Mouse (Mus musculus): ENCODE results near the gene Hoxa6.

The Hoxa6 gene

DNA sequence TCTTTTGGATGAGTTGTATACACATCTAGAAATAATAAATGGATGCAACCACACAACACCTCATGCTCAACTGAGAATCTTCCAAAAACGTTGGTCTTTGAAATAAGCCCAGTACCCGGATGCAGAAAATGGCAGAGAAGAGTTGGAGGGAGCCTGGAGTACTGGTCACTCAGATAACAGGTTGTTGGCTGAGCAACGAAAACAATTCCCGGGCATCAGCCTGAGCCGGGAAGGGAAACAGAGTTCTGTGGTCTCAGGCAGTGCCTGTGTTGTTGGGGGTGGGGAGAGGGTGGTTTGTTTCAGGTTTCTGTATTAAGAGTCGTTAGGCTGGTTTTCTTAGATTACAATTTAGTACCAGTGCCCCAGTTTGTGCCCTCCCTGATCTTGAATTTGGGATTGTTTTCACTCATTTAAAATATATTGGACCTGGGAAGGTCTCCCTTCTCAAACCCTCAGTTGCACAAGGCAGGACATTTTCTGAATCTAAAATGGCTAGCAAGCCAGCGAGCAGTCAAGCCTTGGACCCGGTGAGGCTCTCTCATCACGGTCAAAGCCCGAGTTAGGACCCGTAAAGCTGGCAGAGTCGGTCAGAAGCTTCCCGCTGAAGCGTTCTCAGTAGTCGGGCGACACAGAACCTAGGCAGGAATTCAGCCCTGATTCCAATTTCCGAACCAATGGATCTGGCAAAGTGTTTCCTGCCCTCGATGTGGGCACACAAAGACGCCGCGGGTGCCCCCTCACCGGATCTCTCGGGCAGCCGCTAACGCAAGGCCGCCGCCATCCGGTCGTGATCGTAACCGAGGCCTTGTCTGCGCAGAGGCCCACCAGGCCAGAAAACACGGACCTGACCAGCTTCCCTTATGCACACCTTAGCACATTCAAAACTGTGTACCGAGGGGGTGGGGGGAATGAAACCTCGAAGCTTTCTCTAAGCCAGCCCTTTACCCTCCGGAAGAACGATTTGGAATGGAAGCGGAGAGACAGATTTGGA is 20.2 kb upstream of the Hoxa6 start:
- no peak for DNase-seq (ENCODE audit: low spot score in 2 of 2)

DNA sequence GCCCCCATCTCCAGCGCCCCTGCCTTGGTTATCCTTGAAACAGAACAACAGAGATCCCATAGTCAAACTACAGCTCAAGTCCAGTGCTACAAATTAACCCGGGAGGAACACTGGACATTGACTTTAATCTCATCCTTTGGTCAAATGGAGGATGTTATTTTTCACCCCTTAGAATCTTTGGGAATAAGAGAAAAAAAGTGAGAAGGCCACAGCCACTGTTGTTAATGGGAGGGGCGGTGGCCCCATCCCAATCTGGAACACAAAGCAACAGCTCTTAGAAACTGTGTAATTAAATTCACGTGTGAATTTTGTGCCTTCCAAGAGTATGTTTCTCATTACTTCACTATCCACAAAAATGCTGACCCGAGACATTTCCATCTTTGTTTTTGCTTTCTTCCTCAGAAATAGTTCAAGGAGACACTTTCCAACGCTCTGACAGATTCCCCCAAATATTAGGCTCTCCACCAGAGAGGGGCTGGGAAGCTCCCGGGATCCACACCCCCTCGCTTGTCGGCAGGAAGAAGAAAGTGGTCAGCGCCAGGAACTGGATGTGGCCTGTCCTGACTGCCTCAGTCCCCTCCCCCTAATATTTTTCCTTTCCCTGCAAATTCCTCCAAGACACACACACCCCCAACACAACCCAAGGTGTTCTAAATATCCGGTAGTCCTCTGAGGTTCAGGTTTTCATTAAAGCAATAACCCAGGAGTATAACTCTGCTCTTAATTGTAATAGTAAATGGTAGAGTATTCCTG is 19.1 kb upstream of the Hoxa6 start:
- DNase-seq (ENCODE audit: low spot score in 2 of 2), result no peak

DNA sequence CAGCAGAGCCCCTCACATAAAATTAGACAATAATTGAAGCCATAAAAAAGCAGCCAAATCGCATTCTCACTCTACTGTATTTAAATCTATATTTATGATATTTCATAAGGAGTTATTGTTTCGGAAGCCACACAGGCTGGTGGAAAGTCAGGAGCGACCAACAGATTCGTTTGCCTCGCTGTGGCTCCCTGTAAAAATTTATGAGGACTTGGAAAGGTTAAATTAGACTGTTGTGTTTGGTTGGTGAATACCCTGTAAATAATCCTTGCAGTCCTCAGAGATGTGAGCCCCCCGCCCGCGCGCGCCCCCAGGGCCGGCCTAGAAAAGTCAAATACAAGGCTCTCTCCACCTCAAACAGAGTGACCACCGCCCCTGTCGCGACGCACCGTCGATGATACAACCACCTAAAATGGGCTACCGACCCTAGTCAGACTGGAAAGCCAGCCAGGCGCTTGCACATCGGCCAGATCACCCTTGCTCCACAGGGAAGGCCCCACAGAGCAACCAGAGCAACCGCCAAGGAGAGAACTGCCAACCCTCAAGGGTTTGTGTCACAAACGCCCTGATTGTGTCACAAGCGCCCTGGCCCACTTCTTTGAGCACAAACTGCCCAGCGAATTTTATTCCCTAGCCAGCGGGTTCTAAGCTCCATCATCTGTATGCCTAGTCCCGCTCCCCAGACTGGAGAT is 18.2 kb upstream of the Hoxa6 start:
- no peak for DNase-seq (ENCODE audit: low spot score in 2 of 2)

DNA sequence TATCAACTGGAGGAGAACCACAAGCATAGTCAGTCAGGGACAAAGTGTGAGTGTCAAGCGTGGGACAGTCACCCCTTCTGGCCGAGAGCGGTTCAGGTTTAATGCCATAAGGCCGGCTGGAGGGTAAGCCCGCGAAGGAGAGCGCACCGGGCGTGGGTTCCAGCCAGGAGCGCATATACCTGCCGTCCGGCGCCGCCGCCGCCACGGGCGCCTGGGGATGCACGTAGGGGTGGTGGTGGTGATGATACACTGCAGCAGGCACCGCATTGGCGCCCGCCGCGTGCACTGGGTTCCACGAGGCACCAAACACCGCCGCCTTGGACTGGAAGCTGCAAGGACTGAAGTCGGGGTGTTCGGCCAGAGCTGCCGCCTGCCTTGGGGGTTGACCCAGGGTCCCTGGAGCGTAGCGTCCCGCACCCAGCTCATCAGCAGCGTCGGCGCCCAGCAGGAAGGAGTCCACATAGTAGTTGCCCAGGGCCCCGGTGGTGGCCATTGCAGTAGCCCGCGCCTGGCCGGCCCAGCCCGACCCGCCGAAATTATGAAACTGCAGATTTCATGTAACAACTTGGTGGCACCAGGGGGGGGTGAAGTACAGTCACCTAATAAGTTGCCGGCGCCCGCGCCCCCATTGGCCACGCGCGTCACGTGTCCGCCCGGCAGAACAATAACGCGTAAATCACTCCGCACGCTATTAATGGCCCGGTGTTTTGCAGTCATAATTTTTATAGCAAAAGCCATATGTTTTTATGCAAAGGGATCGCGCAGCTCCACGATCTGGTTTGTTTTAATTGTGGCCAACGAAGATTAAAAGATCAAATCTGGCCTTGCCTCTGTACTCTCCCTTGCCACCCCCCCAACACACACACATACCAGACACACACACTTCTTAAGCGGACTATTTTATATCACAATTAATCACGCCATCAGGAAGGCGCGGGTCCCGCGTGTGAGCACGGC is 17.4 kb upstream of the Hoxa6 start:
- peak; percentile 81 to 89 for DNase-seq (ENCODE audit: low spot score in 2 of 2)

DNA sequence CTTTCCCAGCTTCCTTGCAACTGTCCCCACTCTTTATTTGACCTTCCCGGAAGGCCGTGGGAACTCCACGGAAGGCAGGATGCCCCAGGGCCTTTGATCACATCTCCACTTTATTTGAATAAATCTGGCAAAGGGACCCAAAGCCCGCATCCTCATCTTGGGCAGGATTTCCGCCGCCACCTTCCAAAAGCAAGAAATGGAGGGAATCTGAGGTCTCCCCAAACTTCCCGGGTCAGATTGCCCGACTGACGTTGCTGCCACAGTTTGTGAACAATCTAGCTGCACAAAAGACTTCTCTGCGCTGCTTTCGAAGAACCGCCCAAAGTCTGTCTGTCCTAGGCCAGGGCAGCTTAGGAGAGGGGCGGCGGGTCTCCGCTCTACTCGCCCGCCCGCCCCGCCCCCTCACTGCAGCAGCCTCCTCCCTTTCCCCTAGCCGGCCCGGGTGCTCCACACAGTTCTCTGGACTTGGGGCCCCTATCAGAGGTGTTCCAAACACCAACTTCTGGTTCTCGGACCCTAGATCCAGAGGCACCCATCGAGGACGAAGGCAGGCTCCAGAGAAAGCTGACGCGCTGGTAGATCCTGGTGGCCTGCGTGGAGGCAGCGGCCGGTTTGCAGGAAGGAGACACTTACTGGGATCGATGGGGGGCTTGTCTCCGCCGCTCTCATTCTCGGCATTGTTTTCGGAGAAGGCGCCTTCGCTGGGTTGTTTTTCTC is 16.5 kb upstream of the Hoxa6 start:
- DNase-seq (ENCODE audit: low spot score in 2 of 2), result no peak

DNA sequence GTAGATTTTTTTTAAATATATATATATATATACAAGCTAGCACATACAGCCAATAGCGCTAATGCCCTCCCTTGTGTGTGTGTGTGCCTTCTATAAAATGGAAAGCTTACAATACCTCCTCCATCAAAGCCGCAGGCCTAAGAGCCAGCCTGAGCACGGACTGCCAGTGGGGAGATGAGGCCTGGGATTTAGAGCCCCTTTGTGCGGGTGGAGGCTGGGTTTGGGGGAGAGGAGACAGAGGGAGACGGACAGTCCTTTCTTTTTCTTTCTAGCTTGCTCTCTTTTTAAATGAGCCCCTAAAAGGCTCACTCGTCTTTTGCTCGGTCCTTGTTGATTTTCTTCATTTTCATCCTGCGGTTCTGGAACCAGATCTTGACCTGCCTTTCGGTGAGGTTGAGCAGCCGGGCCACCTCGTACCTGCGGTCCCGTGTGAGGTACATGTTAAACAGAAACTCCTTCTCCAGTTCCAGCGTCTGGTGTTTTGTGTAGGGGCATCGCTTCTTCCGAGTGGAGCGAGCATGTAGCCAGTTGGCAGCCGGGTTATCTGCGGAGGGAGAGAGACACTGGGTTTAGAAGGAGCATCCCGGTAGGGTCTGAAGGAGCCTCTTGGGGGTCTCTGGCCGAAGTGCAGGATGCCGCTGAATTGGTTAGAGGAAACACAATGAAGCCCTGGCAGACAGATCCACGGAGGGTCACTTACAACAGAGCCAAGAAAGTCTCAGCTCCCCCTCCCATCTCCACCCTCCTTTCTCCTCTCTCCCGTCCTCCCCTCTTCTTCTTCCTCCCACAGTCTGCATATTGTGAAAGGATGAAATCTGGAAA is 15.6 kb upstream of the Hoxa6 start:
- no peak for DNase-seq (ENCODE audit: low spot score in 2 of 2)

DNA sequence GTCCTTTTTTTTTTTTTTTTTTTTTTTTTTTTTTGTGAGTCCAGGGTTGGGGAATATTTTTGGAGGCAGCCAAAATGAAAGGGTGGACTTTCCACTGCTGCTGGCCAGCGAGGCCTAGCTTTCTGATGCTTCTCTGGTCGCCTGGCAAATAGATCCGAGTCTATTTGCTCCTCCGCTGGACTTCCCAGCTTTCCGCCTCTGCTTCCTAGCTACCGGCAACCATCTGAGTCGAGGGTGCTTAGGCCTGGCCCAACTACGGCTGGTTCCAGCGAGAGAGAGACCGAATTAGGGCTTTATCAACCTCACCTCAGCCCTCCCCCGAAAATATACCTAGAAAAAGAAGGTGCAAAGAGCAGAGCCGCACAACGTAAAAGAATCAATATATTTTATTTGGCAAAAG is 14.2 kb upstream of the Hoxa6 start:
- DNase-seq (ENCODE audit: low spot score in 2 of 2), result peak in 1 of 2 experiments; percentile 50

DNA sequence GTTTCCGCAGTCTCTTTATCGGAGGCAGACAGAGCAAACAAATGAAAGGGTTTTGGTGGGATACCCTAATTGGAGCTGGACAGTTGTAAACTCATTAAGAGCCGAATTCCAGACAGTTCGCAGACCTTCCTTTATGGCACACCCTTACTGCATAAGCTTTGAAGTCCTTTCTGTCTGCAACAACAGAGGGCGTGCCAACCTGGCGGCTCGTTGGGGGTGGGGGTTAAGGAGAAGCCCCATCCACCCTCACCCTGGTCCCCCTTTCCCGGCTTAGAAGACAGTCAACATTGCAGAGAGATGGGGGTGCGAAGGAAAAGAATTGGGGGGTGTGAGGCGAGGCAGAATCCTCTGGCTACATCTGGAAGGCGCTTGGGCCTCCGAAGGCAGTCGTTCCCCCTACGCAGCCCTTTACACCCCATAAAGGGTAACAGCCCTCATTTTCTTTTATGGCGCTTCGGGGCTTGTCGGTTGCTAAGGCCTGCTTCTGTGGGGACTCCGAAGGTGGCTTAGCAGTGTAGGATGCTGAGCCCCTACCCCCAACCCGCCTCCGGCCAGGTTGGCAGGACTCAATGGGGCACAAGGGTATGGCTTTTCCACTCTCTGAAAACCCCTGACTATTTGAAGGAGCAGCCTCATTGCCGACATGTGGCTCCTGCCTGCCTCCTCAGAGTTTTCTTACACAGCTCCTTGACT is 13.6 kb upstream of the Hoxa6 start:
- no peak for DNase-seq (ENCODE audit: low spot score in 2 of 2)

DNA sequence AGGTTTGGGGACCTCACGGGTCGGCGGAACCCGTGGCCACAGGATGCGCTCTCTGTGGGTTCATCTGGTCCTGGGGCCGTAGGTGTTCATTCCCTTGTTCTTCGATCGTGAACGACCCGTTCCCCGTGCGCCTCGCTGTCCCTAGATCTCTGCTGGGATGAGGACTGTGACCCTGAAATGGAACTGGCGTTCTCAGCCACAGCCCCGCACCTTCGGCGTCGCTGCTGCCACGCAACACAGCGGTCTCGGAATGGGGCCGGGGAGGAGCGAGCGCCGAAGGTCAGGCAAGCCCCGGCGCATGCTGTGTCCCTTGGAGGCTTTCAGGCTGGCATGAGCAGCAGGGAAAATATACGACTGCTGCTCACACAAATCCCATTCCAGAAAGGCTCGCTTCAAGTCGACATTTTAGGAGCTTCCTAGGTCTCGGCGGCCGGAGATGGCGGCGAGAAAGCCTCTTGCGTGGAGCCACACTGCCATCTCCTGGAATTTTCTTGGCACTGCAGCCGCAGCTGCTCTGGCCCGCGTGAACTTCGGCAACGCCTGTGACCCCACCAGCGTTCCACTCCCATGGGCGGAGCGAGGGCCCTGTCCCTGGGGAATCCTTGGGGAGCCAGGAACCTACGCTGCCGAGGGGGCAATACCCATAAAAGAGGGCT is 12.9 kb upstream of the Hoxa6 start, which contains the start of gene Hoxa7:
Gene Hoxa7 (minus strand): TSS at position 518 of the 656 bp plus-strand sequence.
- DNase-seq (ENCODE audit: low spot score in 2 of 2), result peak; percentile 90 to 91

DNA sequence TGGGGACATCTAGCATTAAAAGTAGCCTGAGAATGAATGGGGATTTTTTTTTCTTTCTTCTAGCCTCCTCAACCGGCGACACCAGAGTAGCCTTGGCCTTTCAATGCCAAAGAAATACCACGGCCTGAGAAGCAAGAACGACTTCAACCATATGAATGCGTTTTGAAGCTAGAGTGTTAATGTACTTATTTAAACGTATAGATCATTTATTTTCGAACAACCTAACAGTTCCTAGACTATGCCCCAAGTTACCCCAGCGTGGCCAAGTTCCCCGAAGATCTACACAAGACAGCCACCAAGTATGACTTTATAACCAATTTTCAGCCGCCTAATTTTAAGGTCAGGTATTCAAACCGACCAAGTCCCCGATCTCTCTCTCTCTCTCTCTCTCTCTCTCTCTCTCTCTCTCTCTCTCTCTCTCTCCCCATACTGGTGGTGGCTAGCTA is 12.4 kb upstream of the Hoxa6 start:
- no peak for DNase-seq (ENCODE audit: low spot score in 2 of 2)

DNA sequence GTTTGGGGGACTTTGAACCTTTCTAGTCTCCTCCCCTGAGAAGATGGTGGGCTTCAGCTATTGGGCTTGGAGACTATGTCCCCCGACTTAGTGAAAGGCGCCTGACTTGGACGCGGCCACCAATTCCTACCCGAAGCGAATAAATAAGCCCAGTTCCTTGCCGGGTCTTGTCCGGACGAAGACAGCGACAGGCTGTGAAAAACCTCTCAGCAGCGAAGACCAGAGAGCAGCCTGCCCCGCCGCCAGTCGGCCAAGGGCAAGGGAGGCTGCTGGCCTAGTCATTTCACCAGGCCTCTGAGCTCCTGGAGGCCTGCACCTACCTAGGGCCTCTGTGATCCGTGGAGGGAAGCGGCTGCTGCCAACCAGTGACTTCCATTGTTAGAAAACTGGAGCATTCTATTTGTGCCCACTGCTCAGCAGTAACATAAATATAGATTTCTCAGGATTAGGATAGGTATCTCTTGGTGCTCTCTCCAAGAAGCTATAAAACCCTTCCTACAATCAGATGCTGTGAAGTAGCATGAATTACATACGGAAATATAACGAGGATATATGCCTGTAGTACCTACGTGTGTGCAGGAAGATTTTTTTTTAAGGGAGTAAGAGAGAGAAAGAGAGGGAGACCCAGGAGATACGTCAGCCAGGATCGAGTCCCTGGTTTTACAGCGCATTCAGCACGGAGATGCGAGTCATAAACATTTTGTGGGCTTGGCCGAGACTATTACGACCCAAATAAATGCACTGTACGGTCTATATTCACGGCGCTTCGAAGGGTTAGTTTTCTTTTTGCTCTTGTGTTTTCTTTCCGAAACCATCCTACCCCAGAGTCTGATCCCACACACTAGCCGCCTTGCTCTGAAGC is 11.7 kb upstream of the Hoxa6 start:
- no peak for DNase-seq (ENCODE audit: low spot score in 2 of 2)

DNA sequence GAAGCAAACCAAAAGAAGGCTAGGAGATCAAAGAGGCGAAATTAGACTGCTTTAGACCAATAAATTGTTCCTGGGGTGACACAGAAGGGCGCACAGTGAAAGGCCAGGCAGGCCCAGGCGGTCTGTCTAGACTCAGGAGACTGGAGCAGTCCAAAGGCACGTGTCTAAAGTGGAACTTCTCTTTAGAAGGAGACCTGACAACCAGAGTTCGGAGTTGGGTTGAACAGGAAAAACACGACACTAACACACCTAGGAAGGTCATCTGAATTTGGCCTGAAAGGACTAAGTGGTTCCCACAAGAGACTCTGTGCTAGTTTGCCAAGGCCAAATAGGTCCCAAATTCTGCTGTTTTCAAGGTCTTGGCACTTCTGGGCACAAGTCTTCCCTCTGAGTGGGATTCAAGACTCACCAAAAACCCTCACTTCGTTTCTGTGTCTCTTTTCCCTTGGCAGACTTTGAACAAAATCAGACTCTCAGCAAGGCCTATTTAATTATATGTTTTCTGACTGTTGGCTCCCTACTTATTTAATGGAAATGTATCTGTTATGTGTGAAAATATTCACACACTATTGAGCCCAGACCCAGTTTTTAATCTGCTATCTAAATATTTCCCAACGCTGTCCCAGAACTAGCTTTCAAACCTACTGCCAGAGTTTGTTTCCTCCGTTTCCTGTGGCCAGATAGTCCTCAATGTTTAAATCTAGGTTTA is 10.9 kb upstream of the Hoxa6 start:
- DNase-seq (ENCODE audit: low spot score in 2 of 2), result no peak

DNA sequence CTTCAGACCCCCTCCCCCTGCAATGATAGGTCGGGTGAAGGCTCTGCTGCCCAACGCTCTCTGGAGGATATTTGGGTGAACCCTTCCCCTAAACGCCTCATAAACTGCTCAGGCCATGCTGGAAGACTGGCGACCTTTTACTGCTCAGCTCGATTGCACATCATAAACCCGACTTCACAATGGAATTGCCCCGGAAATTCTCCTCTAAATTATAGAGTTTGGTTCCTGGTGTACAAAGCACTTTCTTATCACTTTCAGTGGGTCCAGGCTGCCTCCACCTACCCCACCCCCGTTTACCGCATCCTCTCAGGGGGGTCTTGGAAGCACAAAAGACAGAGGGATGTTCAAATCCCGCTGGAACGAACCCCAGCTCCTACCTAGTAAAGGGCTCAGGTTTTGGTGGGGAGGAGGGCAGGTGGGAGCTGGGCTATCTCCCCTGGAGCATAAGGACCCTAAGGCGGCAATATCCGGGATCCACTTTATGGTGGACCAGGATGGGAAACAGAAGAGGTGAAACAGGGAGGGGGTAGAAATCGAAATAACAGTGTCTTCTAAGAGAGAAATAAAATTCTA is 10.2 kb upstream of the Hoxa6 start:
- no peak for DNase-seq (ENCODE audit: low spot score in 2 of 2)

DNA sequence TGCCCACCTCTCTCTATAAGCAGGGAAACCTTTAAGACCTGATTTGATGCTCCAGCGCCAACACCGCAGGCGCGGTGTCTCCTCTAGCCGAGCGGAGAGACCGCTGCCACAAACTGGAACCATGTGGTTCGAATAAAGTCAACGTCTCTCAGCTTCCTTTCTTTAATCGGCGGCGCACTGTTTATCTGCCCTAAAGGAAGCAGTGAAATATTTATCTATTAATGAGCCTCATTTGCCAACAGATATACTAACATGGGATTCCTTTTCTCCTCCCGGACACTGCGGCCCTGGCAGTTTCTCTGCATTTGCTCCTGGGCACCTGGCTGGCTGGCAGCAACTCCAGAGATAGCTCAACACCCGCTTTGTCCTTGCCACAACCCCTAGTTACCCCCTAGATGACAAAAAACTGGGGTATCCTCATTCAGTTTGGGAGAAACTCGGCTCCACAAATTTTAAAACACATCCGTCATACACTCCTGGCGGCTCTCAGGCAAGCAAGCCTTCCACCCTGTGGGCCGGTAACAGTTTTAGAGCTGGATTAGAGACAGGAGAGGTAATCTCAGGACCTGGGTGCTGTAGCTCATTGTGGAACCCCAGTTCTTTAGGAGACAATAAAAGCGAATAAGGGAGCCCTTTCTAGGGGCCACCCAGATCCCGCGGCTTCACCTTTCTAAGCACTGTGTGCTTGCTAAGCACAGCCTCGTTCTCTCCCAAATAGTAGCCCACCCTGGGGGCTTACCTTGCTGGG is 9.5 kb upstream of the Hoxa6 start:
- DNase-seq (ENCODE audit: low spot score in 2 of 2), result peak in 1 of 2 experiments; percentile 16

DNA sequence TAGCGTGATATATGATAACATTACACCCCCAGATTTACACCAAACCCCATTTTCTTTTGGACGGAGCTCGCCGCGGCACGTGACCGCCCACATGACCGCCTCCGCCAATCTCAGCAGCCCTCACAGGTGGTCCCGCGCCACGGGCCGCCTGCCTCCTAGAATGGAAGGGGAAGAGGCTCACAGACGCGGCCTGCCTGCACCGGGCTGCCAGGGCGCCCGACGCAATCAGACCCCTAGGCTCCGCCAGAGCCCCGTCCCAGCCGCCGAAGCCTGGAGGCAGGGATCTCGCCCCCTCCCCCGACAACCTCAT is 8.9 kb upstream of the Hoxa6 start:
- peak; percentile 80 to 83 for DNase-seq (ENCODE audit: low spot score in 2 of 2)

Data from urinary bladder, postnatal 4 days (tissue).